Mouse (Mus musculus): ENCODE results near the gene Gm9903.

- no peak for TF ChIP-seq CTCF (IDR thresholded peaks at IDR 0.05; ENCODE audit: borderline replicate concordance, extremely low read depth, insufficient read depth, insufficient read length)
- TF ChIP-seq POLR2A (IDR thresholded peaks at IDR 0.05; ENCODE audit: borderline replicate concordance, extremely low read depth, insufficient read depth, insufficient read length, poor library complexity, severe bottlenecking) = no peak
Observed at GRCm38 (mm10) chr5:33614391-33614790, 15.3 kb upstream of the Gm9903 start.
